Mouse (Mus musculus) testis, postnatal 14 days (tissue): Measurements from ENCODE around the gene Rps6ka2.
"Not testable (repeated sequence)": the region's sequence is repeated elsewhere in the genome, so short reads cannot be mapped to it uniquely, and the experiment has no call there.

Experiments
- DNase-seq: peaks from one replicate; pipeline ENCODE4 v3.0.0; 2021; ENCODE audit warnings: low spot score

Gene Rps6ka2

GRCm38 (mm10) chr17:7170304-7171295 is 685 bp downstream of the Rps6ka2 start:
- DNase-seq: no peak

GRCm38 (mm10) chr17:7173331-7174028 is 3.6 kb downstream of the Rps6ka2 start:
- no peak for DNase-seq

- DNase-seq: no peak
These were observed 5.4 kb downstream of the Rps6ka2 start for GRCm38 (mm10) chr17:7175293-7175692.

GRCm38 (mm10) chr17:7176394-7176793 is 6.5 kb downstream of the Rps6ka2 start:
- DNase-seq: no peak

GRCm38 (mm10) chr17:7178196-7178595 is 8.3 kb downstream of the Rps6ka2 start:
- no peak for DNase-seq

DNA sequence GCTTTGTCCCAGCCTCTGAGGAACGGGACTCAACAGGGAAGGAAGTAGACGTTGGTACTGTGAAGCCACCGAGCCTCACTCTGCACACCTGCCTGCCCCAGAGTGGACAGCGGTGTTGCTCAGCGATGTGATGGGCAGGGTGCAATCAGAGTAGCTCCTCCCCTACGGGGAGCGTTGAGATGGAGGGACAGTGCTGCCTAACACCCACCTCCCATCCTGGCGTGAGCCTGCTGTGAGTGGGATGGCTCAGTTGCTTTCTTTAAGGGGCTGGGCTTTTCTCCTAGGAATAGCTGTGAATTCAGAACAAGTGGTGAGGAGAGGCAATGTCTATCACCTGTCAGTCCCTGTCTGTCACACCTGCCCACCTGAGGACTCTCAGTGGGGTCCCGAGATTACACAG is 12.3 kb downstream of the Rps6ka2 start:
- no peak for DNase-seq

GRCm38 (mm10) chr17:7187037-7187436 is 17.1 kb downstream of the Rps6ka2 start:
- not testable (repeated sequence) for DNase-seq

- no peak for DNase-seq
These were observed 19.5 kb downstream of the Rps6ka2 start for GRCm38 (mm10) chr17:7189425-7189824.

GRCm38 (mm10) chr17:7189975-7190374 is 20.1 kb downstream of the Rps6ka2 start:
- DNase-seq: no peak

DNA sequence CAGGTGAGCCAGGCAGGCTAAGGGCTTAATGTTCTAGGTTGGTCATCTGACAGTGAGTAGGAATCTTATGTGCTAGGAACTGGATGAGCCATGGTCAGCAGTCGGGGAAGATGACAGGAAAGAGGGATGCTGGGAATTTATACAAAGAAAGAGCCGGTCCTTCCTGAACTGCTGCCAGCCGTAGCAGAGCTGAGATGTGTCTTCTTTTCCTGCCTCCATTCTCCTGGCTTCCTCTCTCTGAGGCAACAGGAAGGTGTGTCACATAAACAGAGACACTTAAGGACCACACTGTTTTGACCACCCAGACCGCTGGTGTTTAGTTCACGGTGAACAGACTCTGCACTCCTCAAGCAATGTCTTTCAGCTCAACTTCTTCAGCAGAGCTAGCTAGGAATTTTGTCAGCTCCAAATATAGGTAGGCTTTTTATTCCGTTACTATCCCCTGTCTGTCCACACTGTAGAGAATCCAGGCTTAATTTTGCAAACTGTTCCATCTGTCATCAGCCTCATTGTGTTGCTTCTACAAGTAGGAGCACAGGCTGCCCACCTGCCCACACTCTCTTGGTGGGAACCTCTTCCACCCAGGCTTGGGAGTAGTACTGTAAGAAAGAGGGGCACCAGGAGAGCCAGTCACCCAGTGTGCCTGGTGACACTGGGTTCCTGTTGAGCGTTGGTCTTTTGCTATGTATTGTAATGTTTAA is 24.4 kb downstream of the Rps6ka2 start:
- no peak for DNase-seq

- DNase-seq: no peak
These were observed 27.4 kb downstream of the Rps6ka2 start for GRCm38 (mm10) chr17:7197121-7197925.

- DNase-seq: no peak
These were observed 35.0 kb downstream of the Rps6ka2 start for GRCm38 (mm10) chr17:7204771-7205406.

GRCm38 (mm10) chr17:7206434-7207145 is 36.7 kb downstream of the Rps6ka2 start:
- DNase-seq: no peak

GRCm38 (mm10) chr17:7210648-7211047 is 40.7 kb downstream of the Rps6ka2 start:
- no peak for DNase-seq

DNA sequence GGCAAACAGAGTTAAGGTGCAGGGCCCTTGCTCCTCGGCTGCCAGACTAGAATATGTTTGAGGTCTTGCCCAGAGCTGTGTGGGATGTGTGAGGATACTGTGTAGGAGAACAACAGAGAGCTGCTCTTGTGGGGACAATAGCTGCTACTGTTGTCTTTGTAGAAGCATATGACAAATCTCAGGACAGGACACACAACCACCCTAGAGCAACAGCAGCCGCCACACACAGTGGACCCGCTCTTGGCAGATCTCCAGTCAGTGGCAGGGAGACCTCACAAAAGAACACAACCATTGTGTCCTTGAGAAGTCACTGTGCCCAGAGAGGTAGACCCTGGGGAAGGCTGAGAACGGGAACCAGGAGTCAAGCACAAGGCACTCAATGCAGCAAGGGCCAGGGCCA is 42.0 kb downstream of the Rps6ka2 start:
- peak; percentile 60 for DNase-seq

DNA sequence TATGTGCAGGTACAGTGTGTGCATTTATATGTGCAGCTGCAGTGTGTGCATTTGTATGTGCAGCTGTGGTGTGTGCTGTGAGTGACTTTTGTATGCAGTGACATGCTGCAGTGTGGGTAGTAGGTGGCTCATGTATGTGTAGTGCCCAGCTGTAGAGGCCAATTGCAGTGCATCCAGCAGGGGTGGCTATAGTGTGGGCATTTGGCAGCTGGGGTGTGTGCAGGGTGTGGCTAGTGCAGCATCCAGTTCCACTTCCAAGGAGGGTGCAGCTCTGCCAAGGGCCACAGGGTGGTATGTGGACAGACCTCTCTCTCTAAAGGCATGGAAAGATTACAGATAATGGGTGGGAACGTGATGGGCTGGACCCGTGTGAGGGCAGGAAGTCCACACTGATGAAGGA is 43.3 kb downstream of the Rps6ka2 start:
- no peak for DNase-seq

GRCm38 (mm10) chr17:7214061-7214460 is 44.1 kb downstream of the Rps6ka2 start:
- no peak for DNase-seq

GRCm38 (mm10) chr17:7217791-7218329 is 47.9 kb downstream of the Rps6ka2 start:
- DNase-seq: no peak

DNA sequence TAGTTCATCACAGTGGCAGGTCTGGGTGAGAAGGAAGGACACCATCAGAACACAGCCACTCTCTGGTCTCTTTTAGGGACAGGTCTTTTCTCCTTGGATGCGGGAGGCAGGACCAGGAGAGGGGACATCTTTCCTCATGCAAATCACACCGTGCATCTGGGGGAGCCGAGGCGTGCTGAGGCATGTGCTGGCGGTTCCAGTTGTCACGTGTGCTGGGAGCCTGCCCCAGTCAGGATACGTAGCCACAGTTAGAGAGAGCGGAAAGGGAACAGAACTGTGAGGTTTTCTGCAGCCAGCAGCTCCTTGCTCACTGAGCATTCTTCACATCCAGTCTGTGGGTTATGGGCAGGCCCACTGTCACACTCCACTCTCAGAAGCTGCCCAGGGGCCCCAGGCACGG is 48.5 kb downstream of the Rps6ka2 start:
- DNase-seq: no peak

- DNase-seq: no peak
These were observed 49.3 kb downstream of the Rps6ka2 start for GRCm38 (mm10) chr17:7219044-7219718.
